Mouse (Mus musculus): ENCODE measurements around the gene Hddc2. TPM values are rescaled to one million over a fixed set of nuclear protein-coding genes. Genes with fewer than 3 reads are reported as not detected.

Gene Hddc2
- total RNA-seq (2021), result 10 to 100 TPM; 33.8 to 38.6 TPM

- intact Hi-C loops (cut with DNase I), result loop anchor here (10.0 kb wide), 1 partner anchor 132 kb away; the partner anchor contains the start of gene Tpd52l1
These were observed at the start of gene Hddc2 for GRCm38 (mm10) chr10:31312865-31313848. Hddc2 (plus strand) TSS chr10:31313383.

GRCm38 (mm10) chr10:31272738-31273137 is 40.4 kb upstream of the Hddc2 start:
- intact Hi-C loops (cut with DNase I), result no loop called here

More at GRCm38 (mm10) chr10:31312865-31313848, at the start of gene Hddc2:
- DNase-seq, result peak; percentile 77

GRCm38 (mm10) chr10:31273171-31273570 is 40.0 kb upstream of the Hddc2 start:
- intact Hi-C loops (cut with DNase I), result no loop called here
- DNase-seq, result no peak

More at GRCm38 (mm10) chr10:31272738-31273137, 40.4 kb upstream of the Hddc2 start:
- DNase-seq, result no peak

- intact Hi-C loops (cut with DNase I), result no loop called here
- DNase-seq, result no peak
These were observed 25.4 kb upstream of the Hddc2 start for GRCm38 (mm10) chr10:31287787-31288186.

- DNase-seq, result no peak
These were observed 24.3 kb upstream of the Hddc2 start for GRCm38 (mm10) chr10:31288697-31289390.

GRCm38 (mm10) chr10:31295705-31296104 is 17.5 kb upstream of the Hddc2 start:
- peak; percentile 16 for DNase-seq
- intact Hi-C loops (cut with DNase I), result loop anchor here (10.0 kb wide), 1 partner anchor 471 kb away; no protein-coding TSS in a partner anchor

More at GRCm38 (mm10) chr10:31288697-31289390, 24.3 kb upstream of the Hddc2 start:
- intact Hi-C loops (cut with DNase I), result no loop called here

GRCm38 (mm10) chr10:31296458-31296857 is 16.7 kb upstream of the Hddc2 start:
- no peak for DNase-seq
- intact Hi-C loops (cut with DNase I), result loop anchor here (10.0 kb wide), 1 partner anchor 472 kb away; no protein-coding TSS in a partner anchor

- no peak for DNase-seq
- intact Hi-C loops (cut with DNase I), result loop anchor here (10.0 kb wide), 1 partner anchor 472 kb away; no protein-coding TSS in a partner anchor
These were observed 16.1 kb upstream of the Hddc2 start for GRCm38 (mm10) chr10:31297106-31297505.

GRCm38 (mm10) chr10:31298263-31298662 is 14.9 kb upstream of the Hddc2 start:
- DNase-seq, result no peak
- intact Hi-C loops (cut with DNase I), result loop anchor here (10.0 kb wide), 1 partner anchor 473 kb away; no protein-coding TSS in a partner anchor

- intact Hi-C loops (cut with DNase I), result loop anchor here (10.0 kb wide), 1 partner anchor 474 kb away; no protein-coding TSS in a partner anchor
- peak; percentile 52 for DNase-seq
These were observed 14.1 kb upstream of the Hddc2 start for GRCm38 (mm10) chr10:31298921-31299574.

- DNase-seq, result no peak
- intact Hi-C loops (cut with DNase I), result no loop called here
These were observed 12.9 kb upstream of the Hddc2 start for GRCm38 (mm10) chr10:31300292-31300691.

GRCm38 (mm10) chr10:31303446-31303845 is 9.7 kb upstream of the Hddc2 start:
- no peak for DNase-seq
- intact Hi-C loops (cut with DNase I), result no loop called here

- intact Hi-C loops (cut with DNase I), result no loop called here
- no peak for DNase-seq
These were observed 6.1 kb upstream of the Hddc2 start for GRCm38 (mm10) chr10:31307024-31307598.

- no peak for DNase-seq
- intact Hi-C loops (cut with DNase I), result loop anchor here (10.0 kb wide), 1 partner anchor 126 kb away; the partner anchor contains the start of gene Tpd52l1
These were observed 5.3 kb downstream of the Hddc2 start for GRCm38 (mm10) chr10:31318491-31318890.

- intact Hi-C loops (cut with DNase I), result no loop called here
- DNase-seq, result no peak
These were observed 16.3 kb downstream of the Hddc2 start for GRCm38 (mm10) chr10:31329436-31329835.

GRCm38 (mm10) chr10:31330286-31330962 is 17.2 kb downstream of the Hddc2 start:
- peak; percentile 19 for DNase-seq
- intact Hi-C loops (cut with DNase I), result no loop called here

GRCm38 (mm10) chr10:31331225-31331775 is 18.1 kb downstream of the Hddc2 start:
- intact Hi-C loops (cut with DNase I), result no loop called here
- peak; percentile 85 for DNase-seq

- no peak for DNase-seq
- intact Hi-C loops (cut with DNase I), result no loop called here
These were observed 23.2 kb downstream of the Hddc2 start for GRCm38 (mm10) chr10:31336432-31336831.

- peak; percentile 4 for DNase-seq
- intact Hi-C loops (cut with DNase I), result no loop called here
These were observed 33.2 kb downstream of the Hddc2 start for GRCm38 (mm10) chr10:31346401-31346800.
